Mouse (Mus musculus) thymus, postnatal 25 days (tissue): ENCODE data around the gene Rnf150.

ENCODE experiments used
- DNase-seq: peaks from one replicate; pipeline ENCODE4 v3.0.0; 2022

The Rnf150 gene

DNA sequence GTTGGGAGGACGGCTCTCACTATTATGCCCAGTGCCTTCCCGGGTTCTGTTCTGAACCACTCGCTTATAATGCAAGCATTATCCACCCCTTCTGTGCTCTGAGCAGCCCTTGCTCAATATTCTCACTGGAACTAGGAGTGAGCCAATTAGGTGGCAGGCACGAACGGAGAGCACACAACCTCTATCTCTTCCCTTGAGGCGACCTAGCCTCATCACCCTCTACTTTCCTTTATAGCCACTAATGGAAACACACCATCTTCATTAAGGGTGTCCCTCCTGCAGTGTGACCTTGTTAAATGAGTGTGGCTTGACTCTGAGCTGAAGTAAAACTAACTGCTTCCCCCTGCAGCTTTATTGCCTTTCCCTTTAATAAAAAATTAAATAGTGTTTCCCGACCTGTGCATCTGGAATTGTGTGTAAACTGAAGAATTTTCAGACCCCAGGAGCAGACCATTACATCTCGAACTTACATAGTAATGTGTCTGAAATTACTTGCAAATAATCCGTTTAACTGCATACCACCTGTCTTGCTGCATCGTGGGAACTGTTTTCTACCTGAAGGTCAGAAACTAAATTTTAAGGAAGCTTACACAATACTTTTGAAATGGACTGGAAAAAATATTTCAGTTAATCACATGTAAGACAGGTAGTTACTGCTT lies 26.0 kb downstream of the Rnf150 start:
- no peak for DNase-seq

DNA sequence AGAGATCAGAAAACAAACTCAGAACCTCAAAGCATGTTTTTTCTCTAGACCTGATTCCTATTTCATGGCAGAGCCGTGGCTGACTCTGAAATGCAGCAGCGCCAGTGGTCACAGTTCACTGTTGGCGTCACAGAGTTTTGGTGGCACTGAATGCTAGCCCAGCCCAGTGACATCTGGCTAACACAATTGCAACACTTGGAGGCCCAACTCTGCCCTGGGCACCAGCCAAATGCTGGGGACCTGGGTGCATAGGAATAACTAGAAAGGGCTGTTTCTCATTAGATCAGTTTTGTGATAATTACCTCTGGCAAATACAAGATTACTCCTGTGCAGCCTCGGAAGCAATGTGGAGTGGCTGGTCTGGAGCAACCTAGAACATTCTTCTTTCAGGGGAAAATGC lies 31.9 kb downstream of the Rnf150 start:
- no peak for DNase-seq

DNA sequence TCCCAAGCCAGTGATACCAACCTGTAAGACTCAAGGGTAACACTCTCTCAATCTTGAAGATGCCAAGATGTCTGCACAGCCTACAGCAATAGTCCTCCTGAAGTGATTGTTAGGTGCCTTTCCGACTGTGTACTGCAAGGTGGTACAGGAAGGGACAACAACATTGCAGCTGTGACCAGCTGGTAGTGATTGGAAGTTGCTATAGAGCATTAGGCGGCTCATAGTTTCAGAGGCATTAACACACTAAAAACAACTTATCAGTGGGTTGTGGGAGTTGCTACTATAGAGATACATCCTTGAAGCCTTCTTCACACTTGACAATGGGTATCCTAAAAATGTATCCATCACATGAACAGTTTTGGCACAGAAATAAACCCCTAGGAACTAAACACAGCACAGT lies 33.6 kb downstream of the Rnf150 start:
- no peak for DNase-seq

DNA sequence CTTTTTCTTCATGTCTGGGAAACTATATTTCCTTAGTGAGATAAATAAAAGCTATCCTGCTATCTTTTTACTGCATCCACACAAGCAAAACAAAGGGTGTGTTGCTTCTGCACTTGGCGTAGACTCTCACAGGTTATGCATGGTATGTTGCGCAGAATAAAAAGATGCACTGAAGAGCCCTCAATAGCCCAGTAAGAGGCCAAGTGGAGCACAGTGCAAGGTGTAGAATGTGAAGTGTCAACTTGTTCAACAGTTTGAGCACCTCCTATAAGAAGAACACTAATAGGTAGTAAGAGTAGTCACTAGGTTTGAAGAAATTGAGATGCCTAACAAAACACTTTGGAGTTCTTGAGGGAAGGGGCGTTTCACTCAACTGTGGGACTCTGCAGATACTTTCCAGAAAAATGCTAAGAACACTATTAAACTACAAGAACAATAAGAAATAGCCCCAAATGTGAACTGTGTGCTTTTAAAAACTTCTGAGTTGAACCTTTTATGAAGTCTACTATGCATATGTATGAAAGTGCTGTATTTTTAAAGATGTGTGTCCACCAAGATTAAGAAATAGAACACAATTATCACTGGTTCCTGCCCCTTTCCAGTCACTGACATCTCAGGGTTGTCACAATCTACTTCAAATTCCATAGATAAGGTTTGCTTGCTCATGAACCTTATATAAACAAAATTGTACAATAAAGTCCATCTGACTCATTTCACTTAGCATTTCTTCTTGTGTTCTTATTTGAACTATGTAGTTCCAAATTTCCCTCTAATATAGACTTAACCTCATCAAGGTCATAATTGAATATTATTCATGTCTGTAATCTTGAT lies 34.7 kb downstream of the Rnf150 start:
- DNase-seq = no peak

DNA sequence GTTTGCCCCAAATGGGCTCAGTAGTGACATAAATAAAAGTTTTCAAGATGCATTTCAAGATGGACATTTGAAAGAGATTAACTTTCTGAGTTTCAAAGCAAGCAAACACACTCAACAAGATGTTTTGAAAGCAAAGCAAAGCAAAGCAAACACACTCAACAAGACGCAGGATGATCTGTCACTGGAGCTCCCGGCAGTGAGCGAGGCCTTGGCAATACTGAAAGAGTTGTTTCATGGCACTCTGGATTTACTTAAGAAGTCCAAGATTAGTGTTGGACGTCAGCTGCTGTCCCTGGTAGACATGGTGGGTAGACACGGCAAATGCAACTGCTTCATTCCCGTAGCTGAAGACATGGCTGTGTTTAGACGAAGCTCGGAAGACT lies 35.3 kb downstream of the Rnf150 start:
- DNase-seq = no peak

DNA sequence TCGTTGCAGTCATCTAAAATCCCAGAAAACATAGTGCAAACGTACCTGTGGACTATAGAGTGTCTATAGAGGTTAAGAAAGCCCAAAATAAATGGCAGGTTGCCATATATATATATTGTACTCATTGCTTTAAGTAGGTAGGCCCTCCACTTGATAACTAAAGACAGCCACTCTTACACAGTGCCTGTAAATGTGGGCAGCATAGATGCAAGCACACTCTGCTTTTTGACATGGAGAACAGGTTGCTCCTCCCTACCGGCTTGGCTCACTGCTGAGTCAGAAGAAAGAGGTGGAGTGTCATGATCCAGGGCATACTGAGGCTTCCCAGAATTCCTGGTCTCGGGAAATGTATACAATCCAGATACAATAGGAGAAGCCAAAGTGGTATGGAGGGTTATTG lies 37.8 kb downstream of the Rnf150 start:
- no peak for DNase-seq

DNA sequence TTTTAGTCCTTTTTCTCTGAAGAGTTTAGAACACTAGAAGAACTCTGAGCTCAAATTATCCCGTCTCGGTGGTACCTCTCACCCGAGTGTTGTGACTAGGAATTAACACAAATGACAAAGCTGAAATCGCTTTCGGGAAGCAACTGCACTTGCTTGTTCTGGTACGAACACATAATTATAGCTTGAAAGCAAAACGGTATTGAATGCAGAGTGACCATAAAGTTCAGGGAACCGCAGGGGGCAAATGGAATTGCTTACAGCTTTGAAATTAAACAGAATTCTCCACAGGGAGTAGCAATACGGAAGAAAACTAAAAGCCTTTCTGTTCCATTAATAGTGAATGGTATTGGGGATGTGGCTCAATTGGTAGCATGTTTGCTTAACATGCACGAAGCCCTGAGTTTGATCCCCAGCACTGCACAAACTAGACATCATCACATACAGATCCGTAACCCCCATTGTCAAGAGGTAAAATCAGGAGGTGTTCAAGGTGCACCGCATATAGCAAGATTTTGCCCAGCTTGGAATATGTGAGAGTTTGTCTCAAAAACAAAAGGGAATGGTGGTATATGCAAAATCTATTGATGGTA lies 38.5 kb downstream of the Rnf150 start:
- no peak for DNase-seq

DNA sequence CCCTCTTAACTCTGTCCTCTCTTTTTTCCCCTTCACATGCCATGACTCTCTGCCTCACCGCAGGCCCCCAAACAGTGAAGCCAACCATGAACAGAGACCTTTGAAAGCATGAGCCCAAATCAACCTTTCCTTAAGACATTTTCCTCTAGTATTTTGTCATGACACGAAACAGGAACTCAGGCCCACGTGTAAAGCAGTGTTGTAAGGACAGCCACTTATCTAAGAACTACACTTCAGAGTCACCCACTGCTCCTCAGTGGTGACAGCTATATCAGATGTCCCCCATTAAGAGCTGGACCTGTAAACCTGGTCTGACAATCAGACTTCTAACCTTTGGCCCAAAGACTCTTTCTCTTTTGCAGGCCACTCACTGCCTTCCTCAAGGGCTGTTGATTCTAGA lies 40.3 kb downstream of the Rnf150 start:
- no peak for DNase-seq

DNA sequence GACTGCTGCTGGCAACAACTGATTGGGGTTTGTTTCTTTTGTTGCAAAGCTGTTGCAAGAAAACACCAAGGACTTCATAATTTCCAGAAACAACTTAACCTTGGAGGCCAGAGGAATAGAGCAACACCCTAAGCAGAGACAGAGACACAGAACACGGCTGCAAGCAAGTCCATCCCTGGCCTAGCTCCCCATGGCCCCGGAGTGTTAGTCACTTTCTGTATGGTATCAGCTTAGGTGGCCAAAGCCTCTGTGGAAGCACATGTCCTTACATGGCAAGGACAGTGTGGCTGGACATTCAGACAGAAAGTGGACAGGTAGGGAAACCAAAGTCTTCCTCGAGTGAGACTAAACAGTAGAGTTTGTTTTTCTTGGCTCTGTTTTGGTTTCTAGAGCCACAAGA lies 44.1 kb downstream of the Rnf150 start:
- DNase-seq = no peak

DNA sequence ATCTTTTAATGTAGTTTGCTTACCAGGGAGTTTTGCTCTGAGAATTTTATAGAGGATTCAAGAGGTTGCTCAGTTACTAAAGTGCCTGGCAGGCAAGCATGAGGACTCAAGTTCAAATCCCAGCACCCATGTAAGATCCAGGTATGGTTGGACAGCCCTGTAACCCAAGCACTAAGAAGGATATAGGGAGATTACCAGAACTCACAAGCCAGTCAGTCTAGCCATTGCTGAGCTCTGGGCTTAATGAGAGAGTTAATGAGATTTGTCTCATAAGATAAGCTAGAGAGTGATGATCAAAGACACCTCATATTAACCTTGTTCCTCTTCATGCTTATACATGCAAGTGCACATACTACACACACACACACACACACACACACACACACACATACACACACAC lies 48.3 kb downstream of the Rnf150 start:
- DNase-seq = no peak

DNA sequence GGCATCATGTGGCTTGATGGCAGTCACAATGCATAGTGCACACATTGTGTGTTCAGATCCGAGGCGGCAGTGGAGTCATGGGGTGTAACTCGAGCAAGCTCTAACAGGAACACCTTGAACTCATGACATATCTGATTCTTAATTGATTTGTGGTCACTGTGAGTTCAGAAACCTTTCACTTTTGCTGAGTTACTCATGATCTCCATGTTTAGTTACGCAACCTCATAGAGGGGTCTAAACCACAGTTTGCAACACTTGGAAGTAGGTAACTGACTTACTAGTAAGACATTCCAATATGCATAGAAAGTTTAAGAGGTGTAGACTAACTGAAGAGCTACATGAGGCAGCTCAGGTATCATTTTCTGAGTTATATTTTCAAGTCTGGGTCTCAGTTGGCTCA lies 49.1 kb downstream of the Rnf150 start:
- DNase-seq = no peak

DNA sequence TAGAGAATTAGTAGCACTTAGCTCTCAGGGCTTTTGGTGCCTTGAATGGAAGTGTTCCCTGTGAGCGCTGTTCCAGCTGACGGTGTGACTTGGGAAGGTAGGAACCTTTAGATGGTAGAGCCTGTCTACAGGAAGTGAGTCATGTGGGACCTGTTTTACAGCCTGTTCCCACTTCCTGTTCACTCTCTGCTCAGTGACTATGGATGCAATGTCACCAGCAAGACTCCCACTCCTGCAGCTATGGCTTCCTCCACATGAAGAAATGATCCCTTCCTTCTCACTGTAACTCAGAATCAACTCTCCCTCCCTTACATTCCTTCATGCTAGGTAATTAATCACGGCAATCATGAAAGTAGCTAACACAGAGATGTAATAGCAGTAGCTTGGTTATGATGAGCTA lies 51.4 kb downstream of the Rnf150 start:
- no peak for DNase-seq

DNA sequence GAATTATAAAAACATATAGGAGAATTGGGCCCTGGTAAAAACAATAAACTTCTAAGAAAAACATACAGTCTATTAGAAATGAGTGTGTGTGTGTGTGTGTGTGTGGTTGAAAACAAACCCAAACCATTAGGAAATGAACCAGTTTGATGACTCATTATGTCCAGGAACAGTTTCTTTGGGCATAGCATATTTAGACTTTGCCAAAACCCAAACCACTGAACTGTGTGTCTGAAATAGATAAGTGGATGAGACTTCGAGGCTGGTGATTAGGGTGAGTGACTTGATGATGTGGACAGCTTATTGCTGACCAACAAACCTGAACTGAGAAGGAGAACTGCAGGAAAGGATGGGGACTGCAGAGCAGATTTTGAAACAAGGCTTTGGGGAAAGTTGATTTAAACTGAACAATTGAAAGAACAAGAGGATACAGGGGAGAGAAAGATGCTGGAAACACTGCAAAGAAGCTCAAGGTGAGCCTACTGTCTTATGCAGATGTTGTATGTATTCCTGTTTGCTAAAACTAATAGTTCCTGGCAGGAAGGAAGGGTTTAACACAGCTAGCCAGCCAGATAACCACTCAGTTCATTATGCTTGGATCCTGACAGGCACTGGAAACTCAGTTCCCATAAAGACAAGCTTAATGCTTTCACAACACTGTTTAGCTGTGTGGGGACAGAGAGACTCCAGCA lies 53.8 kb downstream of the Rnf150 start:
- DNase-seq = no peak

DNA sequence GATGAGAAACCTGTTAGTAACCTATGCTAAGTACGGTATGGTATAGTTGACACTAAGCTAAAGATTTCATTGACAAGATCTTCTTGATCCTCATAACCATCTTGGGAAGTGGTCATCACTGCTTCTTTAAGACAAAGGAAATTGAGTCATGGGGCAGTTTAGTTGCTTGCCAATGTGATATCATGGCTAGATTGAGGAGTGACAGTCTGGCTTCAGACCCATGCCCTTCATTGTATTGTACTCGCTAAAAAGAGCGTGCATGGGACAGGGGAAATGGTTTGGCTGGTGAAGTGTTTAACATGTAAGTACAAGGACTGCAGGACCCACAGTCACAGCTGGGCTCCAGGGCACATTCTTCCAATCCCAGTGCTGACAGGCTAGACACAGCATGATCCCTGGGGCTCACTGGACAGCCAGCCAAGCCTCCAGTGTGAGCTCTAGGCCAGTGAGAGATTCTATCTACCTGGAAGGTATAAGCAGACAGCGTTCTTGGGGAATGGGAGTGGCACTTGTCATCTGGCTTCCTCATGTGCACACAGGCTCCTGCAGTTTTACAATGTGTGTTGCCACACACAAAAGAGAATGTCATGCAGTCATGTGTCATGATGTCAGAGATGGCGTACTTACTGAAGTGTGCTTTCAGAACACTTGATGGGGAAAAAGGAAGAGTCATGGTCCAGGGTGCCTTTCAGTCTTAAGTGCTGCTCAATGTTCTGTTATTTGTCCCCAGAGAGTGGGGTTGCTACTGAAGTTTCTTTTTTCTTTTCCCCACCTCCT lies 54.6 kb downstream of the Rnf150 start:
- no peak for DNase-seq

DNA sequence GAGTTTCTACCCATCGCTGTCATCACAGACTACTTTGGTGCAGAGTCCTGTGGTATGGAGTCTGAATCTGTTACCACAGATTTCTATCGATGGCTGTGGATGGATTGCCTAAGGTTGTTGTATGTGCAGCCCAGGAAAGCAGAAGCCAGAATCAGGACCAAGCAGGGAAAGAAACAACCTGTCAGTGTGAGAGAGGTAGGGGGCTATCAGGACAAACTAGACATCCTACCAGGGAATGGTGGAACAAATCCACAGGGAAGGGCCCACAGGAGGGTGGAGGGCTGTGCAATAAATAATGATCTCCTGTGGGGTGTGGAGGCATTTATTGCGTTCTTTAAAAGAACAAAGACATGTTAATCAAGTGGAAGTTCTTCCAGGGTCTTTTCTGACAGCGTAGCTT lies 56.5 kb downstream of the Rnf150 start:
- DNase-seq = no peak

DNA sequence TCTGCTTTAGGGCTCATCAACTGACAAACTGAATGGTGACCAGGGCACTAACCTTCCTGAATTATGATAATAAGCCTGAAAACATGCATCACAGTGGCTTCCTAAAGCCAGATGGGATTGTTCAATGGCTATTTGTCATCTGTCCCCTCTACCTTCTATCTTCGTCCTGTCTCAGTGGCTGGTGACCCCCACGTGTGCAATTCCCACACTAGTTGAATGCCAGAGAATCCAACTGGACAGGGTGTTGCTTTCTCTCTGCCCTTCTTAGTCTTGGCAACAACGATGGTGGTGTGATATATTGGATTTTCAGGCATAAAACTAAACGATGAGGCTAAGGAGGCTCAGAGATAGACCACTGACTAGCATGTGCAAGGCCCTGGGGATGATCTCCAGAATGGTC lies 57.0 kb downstream of the Rnf150 start:
- no peak for DNase-seq

DNA sequence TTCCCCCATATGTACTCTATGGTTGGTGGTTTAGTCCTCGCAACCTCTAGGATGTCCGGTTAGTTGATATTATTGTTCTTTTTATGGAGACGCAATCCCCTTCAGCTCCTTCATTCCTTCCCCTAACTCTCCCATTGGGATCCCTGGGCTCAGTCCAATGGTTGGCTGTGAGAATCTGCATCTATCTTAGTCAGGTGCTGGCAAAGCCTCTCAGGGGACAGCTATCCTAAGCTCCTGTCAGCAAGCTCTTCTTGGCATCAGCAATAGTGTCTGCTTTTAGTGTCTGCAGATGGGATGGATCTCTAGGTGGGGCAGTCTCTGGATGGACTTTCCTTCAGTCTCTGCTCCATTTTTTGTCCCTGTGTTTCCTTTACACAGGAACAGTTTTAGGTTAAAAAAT lies 62.1 kb downstream of the Rnf150 start:
- no peak for DNase-seq

DNA sequence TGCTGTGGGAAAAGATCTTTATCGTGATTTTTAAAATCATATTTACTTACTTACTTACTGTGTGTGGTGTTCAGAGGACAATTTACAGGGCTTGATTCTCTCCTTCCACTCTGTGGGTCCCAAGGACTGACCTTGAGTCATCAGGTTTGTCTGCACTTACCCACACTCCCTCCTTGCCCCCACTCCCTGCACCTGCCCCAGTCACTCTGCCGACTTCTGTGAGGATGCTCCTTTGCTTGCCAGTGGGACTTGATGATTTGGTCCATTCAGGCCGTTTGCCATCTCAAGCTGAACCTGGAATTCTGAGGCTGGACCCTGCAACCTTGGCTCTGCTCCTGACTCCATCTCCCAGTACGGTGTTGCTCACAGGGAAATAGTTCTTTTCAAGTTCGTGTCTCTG lies 63.4 kb downstream of the Rnf150 start:
- DNase-seq = no peak

DNA sequence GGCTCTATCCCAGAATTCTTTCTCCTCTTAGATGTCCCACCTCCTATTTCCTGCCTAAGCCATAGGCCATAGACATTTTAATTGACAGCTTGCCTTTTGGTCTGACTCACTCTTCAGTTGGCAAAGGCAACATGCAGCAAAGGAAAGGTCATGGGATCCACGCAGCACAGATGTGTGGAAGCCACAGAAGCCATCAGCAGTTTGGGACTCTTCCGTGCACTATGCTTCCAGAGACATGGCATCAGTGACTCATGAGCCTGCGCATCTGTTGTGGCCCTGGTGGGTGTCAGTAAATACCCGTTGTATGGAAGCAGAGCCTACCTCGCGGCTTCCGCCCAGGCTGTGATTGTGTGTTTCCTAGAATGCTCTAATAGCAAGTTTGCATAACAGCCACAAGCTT lies 68.4 kb downstream of the Rnf150 start:
- no peak for DNase-seq

DNA sequence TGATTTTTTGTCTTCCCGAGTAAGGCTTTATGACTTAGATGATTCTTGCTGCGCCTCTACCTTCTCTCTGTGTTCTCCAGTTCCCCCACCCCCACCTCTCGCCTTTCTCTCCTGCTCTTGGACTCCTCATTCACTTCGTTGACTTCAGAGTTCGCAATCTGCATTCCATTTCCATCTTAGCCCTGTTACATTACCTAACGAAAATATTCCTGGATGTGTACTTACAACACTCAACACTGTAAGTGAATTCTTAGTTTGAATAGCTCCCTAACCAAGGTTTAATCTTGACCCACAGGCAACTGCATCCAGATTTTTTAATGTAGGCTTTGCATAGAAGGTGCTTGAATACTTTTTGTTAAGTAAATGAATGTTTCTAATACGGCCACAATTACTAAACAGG lies 73.0 kb downstream of the Rnf150 start:
- no peak for DNase-seq

DNA sequence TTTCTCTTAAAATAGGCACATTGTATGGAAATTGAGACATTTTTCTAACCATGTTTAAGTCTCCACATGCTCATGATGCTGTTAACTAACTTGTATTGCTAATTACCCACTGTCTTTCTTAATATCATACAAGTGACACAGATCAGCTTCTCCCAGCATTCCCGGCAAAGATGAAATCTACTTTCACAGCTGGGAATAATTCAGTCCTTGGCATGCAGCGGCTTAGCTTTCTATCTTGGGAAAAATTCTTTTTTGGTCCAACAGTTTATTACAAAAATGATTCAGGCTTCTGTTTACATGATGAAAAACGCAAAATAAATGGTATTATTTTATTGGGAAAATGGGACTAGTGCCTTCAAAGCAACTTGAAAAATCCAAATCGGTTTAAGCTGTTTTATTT lies 73.7 kb downstream of the Rnf150 start:
- no peak for DNase-seq

DNA sequence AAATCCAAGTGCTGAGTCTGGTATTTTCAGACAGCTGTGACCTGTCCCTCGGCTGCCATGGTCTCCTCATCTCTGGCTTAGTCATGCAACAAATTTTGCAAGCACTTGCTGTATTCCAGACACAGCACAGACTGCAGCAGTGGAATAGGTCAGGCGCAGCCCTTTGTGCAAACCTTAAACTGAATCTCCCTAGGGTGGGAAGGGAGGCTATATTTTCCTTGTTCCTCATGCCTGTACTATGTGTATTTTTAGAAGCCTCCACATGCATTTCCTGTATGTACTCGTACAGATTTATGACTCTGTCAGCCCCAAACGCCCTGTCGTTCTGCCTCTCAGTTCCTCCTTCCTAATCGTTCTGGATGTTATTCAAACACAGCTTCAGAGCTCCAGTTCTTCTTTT lies 76.8 kb downstream of the Rnf150 start:
- DNase-seq = no peak
